Mouse (Mus musculus): ENCODE data around the gene Id3. TPM values are rescaled to one million over a fixed set of nuclear protein-coding genes. Genes with fewer than 3 reads are reported as not detected.

Gene Id3
- polyA plus RNA-seq, 1 experiment, result 9.6 TPM

DNA sequence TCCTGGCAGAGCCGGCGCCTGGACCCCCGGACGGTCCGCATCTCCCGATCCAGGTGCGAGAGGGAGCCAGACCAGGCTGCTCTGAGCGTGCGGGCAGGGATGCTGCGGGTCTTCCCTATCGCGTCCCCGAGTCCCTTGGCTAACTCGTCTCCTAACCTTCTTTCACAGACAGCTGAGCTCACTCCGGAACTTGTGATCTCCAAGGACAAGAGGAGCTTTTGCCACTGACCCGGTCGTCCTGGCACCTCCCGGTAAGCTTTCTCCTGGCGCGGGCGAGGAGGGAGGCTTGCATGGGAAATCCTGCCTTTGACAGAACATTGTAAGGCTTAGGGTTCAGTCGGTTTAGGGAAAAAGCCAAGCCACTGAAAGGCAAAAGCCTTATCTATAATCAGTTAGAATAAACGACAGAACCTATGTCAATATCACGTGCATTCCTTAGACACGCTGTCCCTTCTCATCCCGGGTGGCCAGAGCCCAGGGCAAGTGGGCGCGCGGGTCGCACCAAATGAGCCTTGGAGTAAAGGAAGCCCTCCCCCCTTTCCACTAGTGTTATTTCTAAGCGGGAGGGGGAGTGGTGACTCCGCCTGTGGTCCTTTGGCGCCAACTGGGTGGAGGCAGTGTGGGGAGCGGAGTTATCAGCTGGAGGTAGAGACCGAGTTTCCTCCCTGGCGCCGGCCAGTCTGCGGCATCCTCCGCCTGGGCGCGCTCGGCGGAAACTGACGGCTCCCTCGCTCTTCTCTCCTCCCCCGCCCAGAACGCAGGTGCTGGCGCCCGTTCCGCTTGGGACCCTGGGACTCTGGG is 1.0 kb downstream of the Id3 start:
- Histone ChIP-seq H3K4me1 (ENCODE audit: control insufficient read depth, insufficient read depth, low read length) (no peaks in the 10 kb centered on the region), H3K4me3 (ENCODE audit: low read depth, low read length) (peak overlapping the region; percentile 57), H3K27ac (ENCODE audit: insufficient read depth, low read length) (no peak overlapping the region), H3K27me3 (ENCODE audit: control insufficient read depth, insufficient read depth, low read length, poor library complexity, severe bottlenecking) (peaks cover 19% of the 10 kb centered on the region), H3K36me3 (ENCODE audit: control insufficient read depth, insufficient read depth, low read length, poor library complexity, severe bottlenecking) (no peaks in the 10 kb centered on the region), H3K9me3 (replicated peaks; ENCODE audit: control insufficient read depth, insufficient read depth, low read length, poor library complexity, severe bottlenecking) (no peaks in the 10 kb centered on the region), H3K9ac (ENCODE audit: low read depth, poor library complexity, severe bottlenecking) (peak overlapping the region; percentile 63)
- TF ChIP-seq EP300 (IDR thresholded peaks at IDR 0.05; ENCODE audit: insufficient read depth, low read depth, low read length) (no peak), CTCF (IDR thresholded peaks at IDR 0.05; ENCODE audit: low read depth, low read length) (no peak), POLR2A (IDR thresholded peaks at IDR 0.05; ENCODE audit: insufficient read depth, low read length) (no peak)

DNA sequence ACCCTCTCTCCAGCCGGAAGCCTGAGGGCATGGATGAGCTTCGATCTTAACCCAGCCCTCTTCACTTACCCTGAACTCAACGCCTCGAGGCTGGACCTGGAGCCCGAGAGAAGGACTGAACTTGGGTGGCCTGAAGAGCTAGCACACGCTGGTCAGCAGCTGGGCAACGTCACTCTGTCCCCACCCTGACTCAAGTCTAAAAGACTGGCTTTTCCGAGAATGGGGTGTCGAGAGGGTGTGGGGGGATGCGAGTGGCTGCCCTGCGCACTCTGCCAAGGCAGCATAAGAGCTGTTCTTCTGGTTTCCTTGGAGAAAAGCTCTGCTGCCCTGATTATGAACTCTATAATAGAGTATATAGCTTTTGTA is 1.6 kb downstream of the Id3 start:
- Histone ChIP-seq H3K4me1 (ENCODE audit: control insufficient read depth, insufficient read depth, low read length) (no peaks in the 10 kb centered on the region), H3K27ac (ENCODE audit: insufficient read depth, low read length) (no peak overlapping the region)
- no peak for TF ChIP-seq EP300 (IDR thresholded peaks at IDR 0.05; ENCODE audit: insufficient read depth, low read depth, low read length)
- TF ChIP-seq POLR2A (IDR thresholded peaks at IDR 0.05; ENCODE audit: insufficient read depth, low read length), result no peak
- TF ChIP-seq CTCF (IDR thresholded peaks at IDR 0.05; ENCODE audit: low read depth, low read length), result no peak

DNA sequence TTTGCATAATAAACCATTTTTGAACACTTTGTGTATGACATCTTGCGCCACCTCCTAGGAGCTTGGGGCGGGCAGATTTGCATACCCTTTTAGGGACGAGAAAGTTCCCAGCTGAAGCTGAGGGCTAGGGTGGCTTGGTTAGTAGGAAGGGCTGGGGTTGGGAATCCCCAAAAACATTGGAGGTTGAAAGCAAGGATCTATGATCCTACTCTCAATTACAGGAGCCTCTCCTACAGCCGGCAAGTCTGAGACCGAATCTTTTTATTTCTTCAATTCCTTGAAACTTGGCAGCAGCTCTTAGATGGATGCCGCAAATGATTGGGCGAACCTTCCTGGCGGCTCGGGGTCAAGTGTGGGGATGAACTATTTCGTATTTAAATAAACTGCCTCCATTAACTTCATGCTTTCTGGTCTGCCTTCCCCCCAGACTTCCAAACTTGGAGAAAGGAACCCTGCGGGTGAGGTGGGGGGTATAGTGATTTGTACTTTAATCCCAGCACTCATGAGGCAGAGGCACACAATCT is 2.1 kb downstream of the Id3 start:
- TF ChIP-seq CTCF (IDR thresholded peaks at IDR 0.05; ENCODE audit: low read depth, low read length), result no peak
- TF ChIP-seq POLR2A (IDR thresholded peaks at IDR 0.05; ENCODE audit: insufficient read depth, low read length), result no peak
- Histone ChIP-seq H3K36me3 (ENCODE audit: control insufficient read depth, insufficient read depth, low read length, poor library complexity, severe bottlenecking) (no peaks in the 10 kb centered on the region), H3K4me3 (ENCODE audit: low read depth, low read length) (no peak overlapping the region), H3K27me3 (ENCODE audit: control insufficient read depth, insufficient read depth, low read length, poor library complexity, severe bottlenecking) (peaks cover 19% of the 10 kb centered on the region), H3K27ac (ENCODE audit: insufficient read depth, low read length) (no peak overlapping the region), H3K9ac (ENCODE audit: low read depth, poor library complexity, severe bottlenecking) (no peak overlapping the region), H3K9me3 (replicated peaks; ENCODE audit: control insufficient read depth, insufficient read depth, low read length, poor library complexity, severe bottlenecking) (no peaks in the 10 kb centered on the region), H3K4me1 (ENCODE audit: control insufficient read depth, insufficient read depth, low read length) (no peaks in the 10 kb centered on the region)

More for the DNA sequence above, 1.6 kb downstream of the Id3 start:
- Histone ChIP-seq H3K4me3 (ENCODE audit: low read depth, low read length) (peak overlapping the region; percentile 57), H3K9ac (ENCODE audit: low read depth, poor library complexity, severe bottlenecking) (peak overlapping the region; percentile 63), H3K27me3 (ENCODE audit: control insufficient read depth, insufficient read depth, low read length, poor library complexity, severe bottlenecking) (peaks cover 19% of the 10 kb centered on the region), H3K9me3 (replicated peaks; ENCODE audit: control insufficient read depth, insufficient read depth, low read length, poor library complexity, severe bottlenecking) (no peaks in the 10 kb centered on the region), H3K36me3 (ENCODE audit: control insufficient read depth, insufficient read depth, low read length, poor library complexity, severe bottlenecking) (no peaks in the 10 kb centered on the region)

DNA sequence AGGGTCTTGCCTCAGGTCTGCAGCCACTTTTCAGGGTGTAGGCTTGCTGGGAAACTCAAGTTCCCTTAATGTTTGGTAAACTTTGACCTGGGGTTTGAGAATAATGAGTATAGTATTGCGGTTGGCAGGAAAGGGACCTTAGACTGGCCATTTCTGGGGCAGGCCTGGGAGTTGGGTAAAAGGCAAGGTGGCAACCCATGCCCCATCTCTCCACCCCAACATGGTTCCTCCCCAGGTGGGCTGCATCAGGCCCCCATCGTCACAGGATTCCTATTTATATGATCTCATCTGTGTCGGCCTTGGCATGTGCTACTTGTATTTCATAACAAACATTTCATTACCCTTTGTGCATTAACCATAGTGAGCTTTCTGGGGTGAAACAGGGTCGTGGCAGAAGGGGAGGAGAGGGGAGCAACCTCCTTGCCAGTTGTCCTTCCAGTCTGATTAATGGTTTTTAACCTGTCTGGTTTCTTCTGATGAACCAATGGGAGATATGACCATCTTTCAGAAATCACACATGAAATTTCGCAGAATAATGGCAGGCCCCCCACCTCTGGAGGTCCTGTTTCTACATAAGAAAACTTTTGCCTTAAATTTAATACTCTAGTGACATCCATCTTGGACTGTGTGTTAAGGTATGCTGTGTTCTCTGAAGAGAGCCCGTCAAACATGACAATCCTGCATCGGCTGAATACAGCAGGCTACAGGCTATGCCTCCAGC is 2.9 kb downstream of the Id3 start:
- Histone ChIP-seq H3K4me1 (ENCODE audit: control insufficient read depth, insufficient read depth, low read length) (no peaks in the 10 kb centered on the region), H3K4me3 (ENCODE audit: low read depth, low read length) (no peak overlapping the region), H3K27ac (ENCODE audit: insufficient read depth, low read length) (no peak overlapping the region), H3K9ac (ENCODE audit: low read depth, poor library complexity, severe bottlenecking) (no peak overlapping the region), H3K27me3 (ENCODE audit: control insufficient read depth, insufficient read depth, low read length, poor library complexity, severe bottlenecking) (peaks cover 19% of the 10 kb centered on the region), H3K36me3 (ENCODE audit: control insufficient read depth, insufficient read depth, low read length, poor library complexity, severe bottlenecking) (no peaks in the 10 kb centered on the region), H3K9me3 (replicated peaks; ENCODE audit: control insufficient read depth, insufficient read depth, low read length, poor library complexity, severe bottlenecking) (no peaks in the 10 kb centered on the region)
- TF ChIP-seq EP300 (IDR thresholded peaks at IDR 0.05; ENCODE audit: insufficient read depth, low read depth, low read length) (no peak), CTCF (IDR thresholded peaks at IDR 0.05; ENCODE audit: low read depth, low read length) (no peak), POLR2A (IDR thresholded peaks at IDR 0.05; ENCODE audit: insufficient read depth, low read length) (no peak)

DNA sequence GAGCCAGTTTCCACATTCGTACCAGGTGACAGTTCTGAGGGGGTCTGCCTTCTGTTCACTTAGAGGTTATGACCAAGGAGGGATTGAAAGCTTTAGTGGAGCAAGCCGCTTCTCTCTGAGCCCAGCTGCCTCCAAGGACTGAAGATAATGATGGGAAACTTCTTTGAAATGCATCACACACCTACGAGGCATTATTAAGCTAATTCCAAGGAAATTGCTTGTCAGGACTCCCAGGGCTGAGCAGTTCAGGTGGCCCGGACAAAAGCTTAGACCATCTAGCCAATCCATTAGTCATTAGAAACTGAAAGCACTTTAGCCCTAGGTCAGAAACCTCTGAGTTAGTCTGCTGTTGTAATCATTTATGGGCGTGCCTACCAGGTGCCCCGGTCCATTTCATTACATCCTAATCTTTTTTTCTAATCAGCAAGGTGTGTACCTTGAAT is 3.4 kb downstream of the Id3 start:
- Histone ChIP-seq H3K9ac (ENCODE audit: low read depth, poor library complexity, severe bottlenecking) (no peak overlapping the region), H3K4me3 (ENCODE audit: low read depth, low read length) (no peak overlapping the region), H3K36me3 (ENCODE audit: control insufficient read depth, insufficient read depth, low read length, poor library complexity, severe bottlenecking) (no peaks in the 10 kb centered on the region), H3K4me1 (ENCODE audit: control insufficient read depth, insufficient read depth, low read length) (no peaks in the 10 kb centered on the region), H3K27ac (ENCODE audit: insufficient read depth, low read length) (no peak overlapping the region), H3K27me3 (ENCODE audit: control insufficient read depth, insufficient read depth, low read length, poor library complexity, severe bottlenecking) (peaks cover 19% of the 10 kb centered on the region), H3K9me3 (replicated peaks; ENCODE audit: control insufficient read depth, insufficient read depth, low read length, poor library complexity, severe bottlenecking) (no peaks in the 10 kb centered on the region)
- TF ChIP-seq EP300 (IDR thresholded peaks at IDR 0.05; ENCODE audit: insufficient read depth, low read depth, low read length) (peak; percentile 97), POLR2A (IDR thresholded peaks at IDR 0.05; ENCODE audit: insufficient read depth, low read length) (no peak)

Data from ES-Bruce4 (cell line).